Mouse (Mus musculus) stomach, embryonic 15.5 days (tissue): ENCODE data around the gene Rhoc. TPM values are rescaled to one million over a fixed set of nuclear protein-coding genes. Genes with fewer than 3 reads are reported as not detected.
A peak's percentile ranks its signal among the peaks of the same experiment; 100 is the strongest.
"Not testable (repeated sequence)": the region's sequence is repeated elsewhere in the genome, so short reads cannot be mapped to it uniquely, and the experiment has no call there.

Experiments
- ATAC-seq: fragments of 200-750 bp; cut with Nextera tagmentation; 2 replicates; pipeline ENCODE4 v1.8.0; 2017; ENCODE audit warnings: low read depth, moderate number of reproducible peaks, moderate TSS enrichment; ENCODE audit not compliant: insufficient read depth, low FRiP score
- H3K27ac ChIP-seq: fragments of 300-500 bp; sonication (generic); 2 replicates; pipeline ENCODE4 v1.5.1; 2015; ENCODE audit warnings: mild to moderate bottlenecking, inconsistent platforms
- H3K27me3 ChIP-seq: fragments of 300-500 bp; sonication (generic); replicated peaks from 2 replicates; pipeline ENCODE4 v1.6.1; 2015; ENCODE audit warnings: inconsistent platforms
- H3K36me3 ChIP-seq: fragments of 300-500 bp; sonication (generic); 2 replicates; pipeline ENCODE4 v1.6.1; 2015; ENCODE audit warnings: inconsistent platforms
- H3K4me1 ChIP-seq: fragments of 300-500 bp; sonication (generic); 2 replicates; pipeline ENCODE4 v1.6.1; 2015; ENCODE audit warnings: inconsistent platforms
- H3K4me2 ChIP-seq: fragments of 300-500 bp; sonication (generic); 2 replicates; pipeline ENCODE4 v1.6.1; 2015; ENCODE audit warnings: mild to moderate bottlenecking, inconsistent platforms
- H3K4me3 ChIP-seq: fragments of 300-500 bp; sonication (generic); replicated peaks from 2 replicates; pipeline ENCODE4 v1.5.1; 2015; ENCODE audit warnings: inconsistent platforms
- H3K9ac ChIP-seq: fragments of 300-500 bp; sonication (generic); 2 replicates; pipeline ENCODE4 v1.6.1; 2015; ENCODE audit warnings: inconsistent platforms
- H3K9me3 ChIP-seq: fragments of 300-500 bp; sonication (generic); 2 replicates; pipeline ENCODE4 v1.6.1; 2016; ENCODE audit warnings: inconsistent platforms
- WGBS: fragments of 180-500 bp; shearing (Covaris S2); methylation state at CpG from one replicate; pipeline ENCODE4 v1.1.7; 2015; 5-methylcytosine and 5-hydroxymethylcytosine counted together
- polyA plus RNA-seq: library from polyadenylated mRNA; unstranded; fragments of >200 nt; fragmentation: Nextera tagmentation; extraction: Ambion mirVana; gene quantifications from 2 replicates; pipeline ENCODE4 v1.2.1, GENCODE M21; 2015

The Rhoc gene
- polyA plus RNA-seq: 156 and 157 TPM in 2 replicates

- Histone ChIP-seq H3K27me3 (peaks cover 11% of the 10 kb centered on the region), H3K27ac (peak within 1 kb of the TSS; percentile 89), H3K4me3 (peak within 1 kb of the TSS; percentile 74), H3K9me3 (no peaks in the 10 kb centered on the region), H3K9ac (peak within 1 kb of the TSS; percentile 74), H3K36me3 (no peaks in the 10 kb centered on the region), H3K4me1 (peaks cover 34% of the 10 kb centered on the region), H3K4me2 (peak within 1 kb of the TSS; percentile 65)
- 30% methylated on average over 3 of the region's 3 CpGs for WGBS
- ATAC-seq: no peak
These were observed at the start of gene Rhoc for GRCm38 (mm10) chr3:104788075-104788474. Gene Rhoc, plus strand, starts transcription at chr3:104788375.

GRCm38 (mm10) chr3:104741954-104742353 is 46.2 kb upstream of the Rhoc start:
- ATAC-seq: 0 out of 2 replicates have a peak, but pooled peaks have one; percentile 35

GRCm38 (mm10) chr3:104743161-104743560 is 45.0 kb upstream of the Rhoc start:
- ATAC-seq: no peak
- H3K27me3 ChIP-seq: no peaks in the 10 kb centered on the region
- 46% methylated on average over 1 of the region's 1 CpGs for WGBS
- no peaks in the 10 kb centered on the region for H3K36me3 ChIP-seq
- H3K4me3 ChIP-seq: no peak overlapping the region
- H3K9ac ChIP-seq: no peak overlapping the region
- H3K4me1 ChIP-seq: no peaks in the 10 kb centered on the region
- no peak overlapping the region for H3K27ac ChIP-seq
- H3K9me3 ChIP-seq: no peaks in the 10 kb centered on the region
- no peak overlapping the region for H3K4me2 ChIP-seq

More at GRCm38 (mm10) chr3:104741954-104742353, 46.2 kb upstream of the Rhoc start:
- H3K9ac ChIP-seq: no peak overlapping the region
- no peaks in the 10 kb centered on the region for H3K27me3 ChIP-seq
- H3K36me3 ChIP-seq: no peaks in the 10 kb centered on the region
- 84% methylated on average over 3 of the region's 3 CpGs for WGBS
- no peak overlapping the region for H3K27ac ChIP-seq
- no peak overlapping the region for H3K4me2 ChIP-seq
- H3K9me3 ChIP-seq: no peaks in the 10 kb centered on the region
- no peaks in the 10 kb centered on the region for H3K4me1 ChIP-seq
- H3K4me3 ChIP-seq: no peak overlapping the region

GRCm38 (mm10) chr3:104743864-104744263 is 44.3 kb upstream of the Rhoc start:
- WGBS: 73% methylated on average over 1 of the region's 1 CpGs
- H3K4me3 ChIP-seq: no peak overlapping the region
- no peaks in the 10 kb centered on the region for H3K9me3 ChIP-seq
- H3K9ac ChIP-seq: no peak overlapping the region
- ATAC-seq: no peak
- no peak overlapping the region for H3K27ac ChIP-seq
- no peaks in the 10 kb centered on the region for H3K4me1 ChIP-seq
- no peaks in the 10 kb centered on the region for H3K36me3 ChIP-seq
- no peak overlapping the region for H3K4me2 ChIP-seq
- H3K27me3 ChIP-seq: no peaks in the 10 kb centered on the region

DNA sequence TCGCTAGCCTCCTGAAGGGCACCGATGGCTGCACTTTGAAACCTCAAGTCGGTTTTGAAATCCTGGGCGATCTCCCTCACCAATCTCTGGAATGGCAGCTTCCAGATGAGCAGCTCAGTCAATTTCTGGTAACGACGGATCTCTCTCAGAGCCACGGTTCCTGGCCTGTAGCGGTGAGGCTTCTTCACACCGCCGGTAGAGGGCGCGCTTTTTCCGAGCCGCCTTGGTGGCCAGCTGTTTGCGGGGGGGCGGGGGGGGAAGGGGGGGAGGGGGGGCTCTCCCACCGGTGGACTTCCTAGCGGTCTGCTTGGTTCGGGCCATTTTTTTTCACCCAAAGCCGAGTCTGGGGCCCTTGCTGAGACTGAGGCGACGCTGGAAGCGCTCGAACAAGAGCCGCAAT is 35.3 kb upstream of the Rhoc start:
- H3K9ac ChIP-seq, ATAC-seq, H3K27me3 ChIP-seq, H3K4me3 ChIP-seq, H3K36me3 ChIP-seq, H3K27ac ChIP-seq, H3K4me1 ChIP-seq, H3K9me3 ChIP-seq: not testable (repeated sequence)
- H3K4me2 ChIP-seq: 0 out of 2 replicates have a peak overlapping the region, but pooled peaks have one; percentile 13
- WGBS: 16% methylated on average over 22 of the region's 25 CpGs

GRCm38 (mm10) chr3:104758406-104758805 is 29.8 kb upstream of the Rhoc start:
- Histone ChIP-seq H3K27me3 (peaks cover 9% of the 10 kb centered on the region; the same call in 1 of the 2 replicates), H3K9me3 (no peaks in the 10 kb centered on the region), H3K27ac (no peak overlapping the region), H3K9ac (peak overlapping the region; percentile 16; the same call in 1 of the 2 replicates), H3K4me1 (peaks cover 10% of the 10 kb centered on the region; the same call in 1 of the 2 replicates), H3K4me2 (peak overlapping the region; percentile 75), H3K36me3 (no peaks in the 10 kb centered on the region), H3K4me3 (peak overlapping the region; percentile 39)
- 0 out of 2 replicates have a peak, but pooled peaks have one; percentile 56 for ATAC-seq
- 1% methylated on average over 27 of the region's 27 CpGs for WGBS

DNA sequence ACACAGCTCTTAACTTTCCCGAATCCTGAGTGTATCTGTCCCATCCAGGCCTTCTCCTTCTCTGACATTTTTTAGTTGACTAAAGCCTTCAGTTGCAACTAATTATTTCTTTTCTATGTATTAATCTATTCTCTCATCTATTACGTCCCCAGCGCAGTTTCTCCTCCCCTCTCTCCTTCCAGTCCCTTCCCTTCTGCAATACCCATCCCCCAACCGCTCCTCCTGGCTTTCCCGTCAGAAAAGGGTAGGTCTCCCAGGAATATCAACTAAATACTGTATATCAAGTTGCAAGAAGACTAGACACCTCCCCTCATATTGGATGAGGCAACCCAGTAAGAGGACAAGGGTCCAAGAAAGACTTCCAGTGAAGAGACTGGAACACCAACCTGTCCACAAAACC is 29.3 kb upstream of the Rhoc start:
- H3K4me1 ChIP-seq: peaks cover 10% of the 10 kb centered on the region; the same call in 1 of the 2 replicates
- peaks cover 9% of the 10 kb centered on the region; the same call in 1 of the 2 replicates for H3K27me3 ChIP-seq
- 10% methylated on average over 5 of the region's 5 CpGs for WGBS
- peak overlapping the region; percentile 39 for H3K4me3 ChIP-seq
- H3K9ac ChIP-seq: no peak overlapping the region
- no peaks in the 10 kb centered on the region for H3K36me3 ChIP-seq
- no peak for ATAC-seq
- H3K4me2 ChIP-seq: peak overlapping the region; percentile 75
- no peak overlapping the region for H3K27ac ChIP-seq
- no peaks in the 10 kb centered on the region for H3K9me3 ChIP-seq

GRCm38 (mm10) chr3:104762103-104762863 is 25.9 kb upstream of the Rhoc start:
- not testable (repeated sequence) for H3K27ac ChIP-seq
- WGBS: 26% methylated on average over 20 of the region's 20 CpGs

GRCm38 (mm10) chr3:104765021-104765420 is 23.2 kb upstream of the Rhoc start:
- Histone ChIP-seq H3K9ac (no peak overlapping the region), H3K4me3 (no peak overlapping the region), H3K4me2 (no peak overlapping the region), H3K27ac (no peak overlapping the region), H3K36me3 (no peaks in the 10 kb centered on the region), H3K9me3 (no peaks in the 10 kb centered on the region), H3K27me3 (no peaks in the 10 kb centered on the region), H3K4me1 (0 out of 2 replicates have a peak, but pooled peaks cover 2% of the 10 kb centered on the region)
- ATAC-seq: no peak
- WGBS: 20% methylated on average over 4 of the region's 4 CpGs

More at GRCm38 (mm10) chr3:104762103-104762863, 25.9 kb upstream of the Rhoc start:
- H3K27me3 ChIP-seq, H3K9me3 ChIP-seq, H3K36me3 ChIP-seq, H3K4me3 ChIP-seq, ATAC-seq, H3K9ac ChIP-seq, H3K4me2 ChIP-seq, H3K4me1 ChIP-seq: not testable (repeated sequence)

- H3K36me3 ChIP-seq: no peaks in the 10 kb centered on the region
- no peak for ATAC-seq
- no peak overlapping the region for H3K4me2 ChIP-seq
- no peaks in the 10 kb centered on the region for H3K9me3 ChIP-seq
- no peaks in the 10 kb centered on the region for H3K27me3 ChIP-seq
- 46% methylated on average over 2 of the region's 2 CpGs for WGBS
- H3K27ac ChIP-seq: no peak overlapping the region
- no peak overlapping the region for H3K4me3 ChIP-seq
- no peaks in the 10 kb centered on the region for H3K4me1 ChIP-seq
- no peak overlapping the region for H3K9ac ChIP-seq
These were observed 21.0 kb upstream of the Rhoc start for GRCm38 (mm10) chr3:104767141-104767540.

DNA sequence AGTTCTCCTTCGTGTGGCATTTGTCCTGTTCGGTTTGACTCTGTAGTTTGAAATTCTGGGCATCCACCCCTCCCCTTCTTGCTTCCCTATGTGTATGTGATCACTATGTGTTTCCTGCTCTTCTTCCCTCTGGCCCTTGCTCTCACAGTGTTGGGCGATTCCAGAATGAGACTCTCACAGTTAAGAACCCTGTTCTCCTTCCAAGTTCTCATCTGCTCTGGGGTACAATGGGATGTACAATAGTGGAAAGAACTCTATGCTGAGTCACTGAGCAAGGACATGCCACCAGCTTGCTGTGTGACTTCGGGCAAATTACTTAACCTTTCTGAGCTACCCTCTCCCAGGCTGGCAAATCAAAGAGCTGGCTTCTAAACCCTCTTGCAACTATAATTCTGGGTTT is 20.5 kb upstream of the Rhoc start:
- Histone ChIP-seq H3K9me3 (no peaks in the 10 kb centered on the region), H3K9ac (no peak overlapping the region), H3K27me3 (no peaks in the 10 kb centered on the region), H3K36me3 (no peaks in the 10 kb centered on the region), H3K4me2 (no peak overlapping the region), H3K27ac (no peak overlapping the region), H3K4me1 (no peaks in the 10 kb centered on the region), H3K4me3 (no peak overlapping the region)
- 75% methylated on average over 4 of the region's 4 CpGs for WGBS
- ATAC-seq: no peak

DNA sequence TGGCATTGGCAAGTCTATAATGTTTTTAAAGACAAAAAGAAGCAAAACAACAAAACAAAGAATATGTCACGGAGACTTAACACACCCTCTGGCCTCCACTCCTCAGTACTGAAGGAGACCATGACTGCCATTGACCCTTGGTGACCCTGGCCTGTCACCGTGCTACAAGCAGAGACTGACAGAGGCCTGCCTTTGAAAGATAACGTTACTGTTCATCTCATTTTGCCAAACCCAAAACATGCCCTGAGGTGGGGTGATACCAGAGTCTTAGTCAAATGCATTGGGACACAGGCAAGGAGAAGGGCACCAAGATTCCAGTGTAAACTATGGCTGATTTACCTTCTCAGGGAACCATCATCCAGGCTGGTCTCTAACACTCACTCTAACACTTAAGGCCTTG is 19.0 kb upstream of the Rhoc start:
- no peak for ATAC-seq
- H3K36me3 ChIP-seq: no peaks in the 10 kb centered on the region
- no peaks in the 10 kb centered on the region for H3K27me3 ChIP-seq
- H3K9ac ChIP-seq: no peak overlapping the region
- no peak overlapping the region for H3K4me2 ChIP-seq
- no peak overlapping the region for H3K27ac ChIP-seq
- no peaks in the 10 kb centered on the region for H3K4me1 ChIP-seq
- no peaks in the 10 kb centered on the region for H3K9me3 ChIP-seq
- 66% methylated on average over 3 of the region's 3 CpGs for WGBS
- H3K4me3 ChIP-seq: no peak overlapping the region
